Mouse (Mus musculus) liver, adult 2 months (tissue): ENCODE measurements at regions not wholly inside any gene's neighbourhood (a gene's known extent, or its start where the extent isn't known, plus 50 kb on each side); places are given as distances from the start of the nearest gene placed in this dataset.

Experiments used
- CTCF ChIP-seq: fragments of 200-500 bp; IDR thresholded peaks from 2 replicates; pipeline ENCODE4 v1.5.1; 2011; ENCODE audit warnings: low read depth, low read length, control low read depth
- POLR2A ChIP-seq: fragments of 200-500 bp; IDR thresholded peaks from 2 replicates; pipeline ENCODE4 v1.6.1; 2011; ENCODE audit warnings: low read length, control low read depth; ENCODE audit not compliant: insufficient read depth; ENCODE audit errors: extremely low read depth

GRCm38 (mm10) chr9:50141176-50141575 is 203.6 kb downstream of the Rpl10-ps3 start:
- TF ChIP-seq CTCF, result no peak
- no peak for TF ChIP-seq POLR2A
